Mouse (Mus musculus): Measurements from ENCODE around the gene Kcnq1.

Kcnq1 gene

GRCm38 (mm10) chr7:143087070-143087579 lies 19.0 kb upstream of the Kcnq1 start:
- DNase-seq (ENCODE audit: low read depth, low spot score) = peak; percentile 47

DNA sequence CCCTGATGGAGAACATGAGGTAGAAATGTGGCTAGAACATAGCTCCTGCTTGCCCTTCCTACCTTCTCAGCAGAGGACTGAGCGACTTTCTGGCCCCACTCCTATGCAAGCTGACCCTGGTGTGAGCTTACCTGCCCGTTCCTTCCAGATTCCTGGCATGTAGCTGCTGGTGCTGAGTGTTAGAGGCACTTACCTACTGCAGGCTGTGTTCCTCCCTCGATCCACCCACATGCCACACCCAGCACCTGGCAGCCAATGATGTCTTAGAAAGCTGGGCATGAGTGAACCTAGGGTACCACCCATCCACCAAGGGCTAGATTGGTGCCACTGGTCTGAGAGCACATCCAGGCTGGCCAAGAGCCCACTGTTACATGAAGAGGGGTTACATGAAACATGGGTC lies 12.3 kb upstream of the Kcnq1 start:
- DNase-seq (ENCODE audit: low read depth, low spot score) = no peak

DNA sequence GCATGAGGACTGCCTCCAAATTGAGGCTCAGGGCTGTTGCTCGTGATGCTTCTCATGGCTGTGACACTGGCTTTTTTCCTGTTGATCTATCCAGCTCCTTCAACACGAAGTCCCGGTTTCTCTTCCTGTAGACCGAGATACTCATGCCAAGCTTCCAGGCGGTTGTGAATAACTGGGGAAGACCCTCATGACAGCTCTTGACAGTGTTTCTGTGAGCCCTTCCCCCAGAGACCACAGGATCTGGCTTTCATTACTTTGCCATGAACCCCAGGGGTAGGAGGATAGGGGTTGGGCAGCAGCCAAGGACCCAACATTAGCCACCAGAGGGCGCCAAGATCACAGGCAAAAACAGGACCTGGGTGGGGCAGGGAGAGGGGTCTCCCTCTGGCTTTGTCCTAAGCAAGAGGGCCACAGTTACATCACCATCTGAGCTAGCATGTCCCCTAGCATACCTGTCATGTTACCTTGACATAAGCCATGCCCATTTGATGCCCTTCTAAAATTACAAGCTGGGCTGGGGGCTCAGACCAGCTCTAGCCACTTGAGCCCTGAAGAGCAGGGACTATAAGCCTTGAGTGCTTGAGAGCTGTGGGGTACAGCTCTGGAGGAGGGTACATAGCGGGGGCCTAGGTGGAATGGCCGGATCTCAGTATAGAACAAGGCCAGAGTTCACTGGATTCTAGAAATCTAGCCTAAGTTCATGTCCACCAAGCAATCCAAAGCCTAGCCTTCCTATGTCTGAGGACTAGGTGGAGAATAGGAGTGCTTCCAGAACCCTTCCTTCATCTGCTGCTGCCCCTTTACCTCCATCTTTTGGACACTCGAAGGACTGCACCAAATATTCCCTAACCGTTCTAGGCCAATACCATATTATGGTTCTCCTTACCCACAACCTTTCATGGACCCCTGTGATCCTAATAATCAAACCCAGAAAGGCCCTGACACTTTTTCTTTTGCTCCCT lies 11.3 kb upstream of the Kcnq1 start, which contains the start of gene Trpm5:
Trpm5 (minus strand) TSS at position 51 of the 962 bp plus-strand sequence.
- peak; percentile 78 for DNase-seq (ENCODE audit: low read depth, low spot score)

- DNase-seq (ENCODE audit: low read depth, low spot score) = no peak
Measured at GRCm38 (mm10) chr7:143095554-143095907, 10.6 kb upstream of the Kcnq1 start.

DNA sequence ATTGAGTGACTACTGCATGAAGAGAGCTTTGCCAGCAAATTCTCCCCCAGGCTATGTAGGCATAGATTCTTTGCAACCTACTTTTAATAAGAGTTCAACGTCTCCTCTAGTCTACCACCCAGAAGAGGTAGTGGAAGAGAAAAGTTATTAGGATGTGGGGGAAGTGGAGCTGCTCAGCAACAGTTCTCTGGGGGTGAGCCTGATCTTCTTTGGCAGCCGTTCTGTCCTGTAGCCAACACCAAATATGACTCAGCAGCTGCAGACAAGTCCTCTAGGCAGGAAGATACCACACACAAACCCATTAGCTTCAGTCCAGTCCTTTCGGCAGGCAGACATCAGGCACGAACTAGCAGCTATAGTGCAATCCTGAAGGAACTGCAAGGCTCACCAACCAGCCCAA lies 5.4 kb upstream of the Kcnq1 start:
- no peak for DNase-seq (ENCODE audit: low read depth, low spot score)

DNA sequence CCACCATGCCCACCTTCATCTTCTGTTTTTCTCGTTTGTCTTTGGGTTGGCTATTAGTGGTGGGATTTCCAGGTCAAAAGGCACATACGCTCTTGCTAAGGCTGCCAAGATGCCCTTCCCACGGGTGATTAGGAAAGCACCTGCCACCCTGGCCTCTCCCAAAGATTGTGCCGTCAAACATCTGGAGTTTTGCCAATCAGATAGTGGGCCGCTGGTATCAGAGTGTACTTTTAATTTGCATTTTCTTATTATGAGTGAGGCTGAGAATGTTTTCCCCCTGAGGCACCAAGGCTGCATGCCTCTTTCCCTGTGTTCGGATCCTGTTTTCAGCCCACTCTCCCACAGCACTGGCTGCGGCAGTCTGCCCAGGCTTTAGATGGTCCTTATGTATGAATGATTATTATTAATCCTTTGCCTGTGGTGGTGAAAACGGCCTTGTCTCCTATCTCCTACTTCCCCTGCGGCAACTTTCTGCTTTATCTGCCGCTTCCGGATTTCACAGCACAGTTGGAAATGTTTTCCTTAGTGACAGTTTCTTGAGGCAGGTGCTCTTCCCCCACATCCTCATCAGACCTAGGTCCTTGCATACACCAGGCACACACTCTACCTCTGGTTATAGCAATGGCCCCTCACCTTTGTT lies 784 bp upstream of the Kcnq1 start:
- no peak for DNase-seq (ENCODE audit: low read depth, low spot score)

DNA sequence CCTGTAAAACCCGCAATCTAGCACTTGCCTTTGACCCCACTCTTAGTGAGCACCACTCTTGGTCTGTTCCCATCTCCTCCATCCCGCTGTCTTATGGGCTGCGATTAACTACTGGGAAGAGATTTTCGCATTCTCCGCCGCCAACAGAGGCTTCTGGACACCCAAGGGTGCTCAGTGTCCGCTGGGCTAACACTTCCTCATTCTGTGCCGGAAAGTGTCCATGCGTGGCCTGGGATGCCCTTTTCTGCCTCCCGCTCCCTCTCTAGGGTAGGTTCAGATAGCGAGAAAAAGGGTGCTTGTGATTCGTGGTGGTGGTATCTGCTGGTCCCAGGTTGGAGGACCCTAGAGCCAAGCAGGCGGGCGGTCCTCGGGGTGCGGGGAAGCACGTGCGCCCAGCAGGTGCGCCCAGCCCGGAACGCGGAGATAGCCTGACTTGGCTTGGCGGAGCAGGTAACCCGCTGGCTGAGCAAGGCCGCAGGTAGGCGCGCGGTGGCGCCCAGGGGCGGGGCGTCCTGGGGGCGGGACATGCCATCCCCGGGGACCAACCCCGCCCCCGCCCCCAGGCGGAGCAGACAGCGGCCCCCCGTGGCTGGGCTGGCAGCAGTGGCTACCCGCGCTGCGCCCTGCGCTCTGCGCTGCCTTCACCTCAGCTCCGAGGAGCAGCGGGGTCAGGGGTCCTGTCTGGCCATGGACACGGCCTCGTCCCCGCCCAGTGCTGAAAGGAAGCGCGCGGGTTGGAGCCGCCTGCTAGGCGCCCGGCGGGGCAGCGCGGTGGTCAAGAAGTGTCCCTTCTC lies 707 bp downstream of the Kcnq1 start:
- DNase-seq (ENCODE audit: low read depth, low spot score) = no peak

DNA sequence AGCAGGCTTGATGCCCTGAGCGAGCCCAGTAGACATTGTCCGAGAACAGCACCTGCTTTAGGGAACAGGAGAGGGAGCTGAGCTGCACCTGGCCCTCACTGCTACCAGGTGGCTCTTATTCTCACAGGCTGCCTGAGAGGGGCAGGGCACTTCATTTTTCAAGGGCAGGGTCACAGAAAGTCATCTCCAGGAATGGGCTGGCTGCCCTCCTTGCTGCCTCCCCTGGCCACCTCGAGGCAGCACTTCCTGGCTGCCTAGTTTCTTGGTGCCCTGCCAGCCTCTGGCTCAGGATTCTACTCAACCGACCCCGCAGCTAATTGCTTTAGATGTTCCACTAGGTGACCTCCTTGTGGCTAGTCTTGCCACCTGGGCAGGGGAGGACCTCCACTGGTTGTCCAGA lies 2.0 kb downstream of the Kcnq1 start:
- no peak for DNase-seq (ENCODE audit: low read depth, low spot score)

DNA sequence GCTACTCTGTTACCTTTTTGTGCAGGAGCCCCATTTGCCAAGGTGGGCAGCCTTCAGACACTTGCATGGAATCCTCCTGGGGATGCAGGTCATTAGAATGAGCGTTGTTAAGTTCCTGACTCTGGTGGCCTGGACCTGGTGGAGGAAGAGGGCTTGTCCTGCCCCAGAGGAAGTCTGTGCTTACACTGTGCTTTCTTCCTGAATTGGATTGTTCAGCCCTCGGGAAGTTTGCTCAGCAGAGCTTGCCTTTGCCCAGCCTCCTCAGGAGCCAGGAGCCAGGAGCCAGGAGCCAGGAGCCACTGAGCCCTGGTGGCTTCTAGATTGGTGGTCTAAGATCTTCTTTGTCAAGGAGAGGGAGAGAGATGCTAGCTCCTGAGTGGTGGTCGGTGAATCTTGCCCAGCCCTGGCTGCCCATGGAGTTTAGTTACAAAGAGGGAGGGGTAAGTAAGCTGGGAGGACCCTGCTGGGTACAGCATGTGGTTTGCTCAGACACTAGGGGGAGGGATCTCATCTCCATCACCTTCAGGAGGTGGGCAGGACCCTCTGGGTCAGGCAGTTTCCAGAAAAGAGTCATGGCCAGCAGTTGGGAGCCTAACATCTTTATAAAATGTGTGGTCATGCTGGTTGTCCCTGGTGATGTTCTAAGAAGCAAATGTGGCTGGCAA lies 3.0 kb downstream of the Kcnq1 start:
- DNase-seq (ENCODE audit: low read depth, low spot score) = no peak

DNA sequence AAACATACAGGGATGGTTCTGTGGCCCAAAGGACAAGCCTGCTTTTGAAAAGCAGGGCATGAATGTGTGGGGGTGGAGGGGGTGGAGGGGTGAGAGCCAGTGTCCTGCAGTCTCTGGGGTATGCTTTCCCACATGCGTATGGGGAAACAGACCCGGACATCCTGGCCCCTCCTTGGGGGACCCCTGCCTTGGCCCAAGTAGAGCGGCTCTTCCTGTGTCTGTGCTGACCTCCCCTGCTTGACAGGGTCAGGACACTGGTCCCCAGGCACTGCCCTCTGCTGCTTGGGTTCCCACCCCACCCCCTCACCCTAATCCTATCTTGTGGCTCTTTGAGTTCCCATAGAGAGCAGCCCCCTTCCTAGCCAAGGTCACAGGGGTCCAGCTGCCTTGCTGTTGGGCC lies 3.5 kb downstream of the Kcnq1 start:
- no peak for DNase-seq (ENCODE audit: low read depth, low spot score)

DNA sequence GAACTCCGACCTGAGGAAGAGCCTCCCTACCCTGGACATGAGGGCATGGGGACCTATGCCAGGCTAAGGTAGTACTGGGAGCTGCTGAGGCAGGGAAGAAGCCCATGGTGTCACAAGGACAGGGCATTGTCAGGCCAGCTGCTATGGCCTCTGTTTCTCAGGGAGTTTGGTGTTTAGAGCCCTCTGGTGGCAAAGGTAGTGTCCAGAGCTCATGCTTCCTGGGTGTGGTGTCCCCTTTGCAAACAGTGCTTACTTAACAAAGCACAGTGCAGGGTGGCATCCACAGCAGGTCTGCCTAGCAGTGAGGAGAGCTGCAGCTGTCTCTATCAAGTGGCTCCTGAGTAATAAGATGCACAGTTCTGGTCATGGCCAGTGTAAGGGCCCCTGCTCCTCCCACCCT lies 4.6 kb downstream of the Kcnq1 start:
- DNase-seq (ENCODE audit: low read depth, low spot score) = no peak

DNA sequence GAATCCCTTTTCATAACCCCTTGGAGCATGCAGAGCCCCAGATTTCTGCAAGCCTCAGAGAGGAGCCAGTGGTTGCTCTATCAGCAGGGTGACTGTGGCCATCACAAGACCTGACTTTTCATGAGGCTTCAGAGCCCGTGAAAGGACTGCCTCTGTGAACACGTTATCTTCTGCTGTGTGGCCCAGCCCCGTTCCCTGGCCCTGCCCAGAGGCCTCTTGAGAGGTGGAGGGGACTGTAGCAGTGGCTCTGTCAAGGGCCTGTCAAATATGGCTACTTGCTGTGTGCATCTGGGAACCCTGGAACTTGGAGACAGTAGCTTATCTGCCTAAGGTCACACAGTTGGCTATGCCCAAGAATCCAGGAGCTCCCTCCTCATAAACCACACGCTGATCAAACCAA lies 5.6 kb downstream of the Kcnq1 start:
- no peak for DNase-seq (ENCODE audit: low read depth, low spot score)

GRCm38 (mm10) chr7:143112395-143112794 lies 6.2 kb downstream of the Kcnq1 start:
- DNase-seq (ENCODE audit: low read depth, low spot score) = no peak

GRCm38 (mm10) chr7:143114773-143115172 lies 8.6 kb downstream of the Kcnq1 start:
- DNase-seq (ENCODE audit: low read depth, low spot score) = no peak

DNA sequence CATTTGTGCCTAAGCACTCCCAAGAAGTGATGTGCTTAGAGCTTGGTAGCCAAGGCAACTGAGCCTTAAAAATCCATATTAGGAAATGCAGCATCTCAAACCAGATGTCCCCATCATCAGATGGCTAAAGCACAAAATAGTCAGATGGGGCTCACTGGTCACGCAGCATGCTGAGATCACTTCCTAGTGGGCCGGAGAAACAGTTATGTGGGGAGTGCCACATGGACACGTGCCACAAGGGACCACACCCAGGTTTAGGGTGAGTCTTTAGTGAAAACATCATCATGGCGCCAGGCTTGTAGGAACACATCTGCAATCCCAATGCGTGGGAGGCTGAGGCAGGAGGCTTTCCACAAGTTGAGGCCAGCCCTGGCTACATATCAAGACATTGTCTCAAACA lies 10.4 kb downstream of the Kcnq1 start:
- no peak for DNase-seq (ENCODE audit: low read depth, low spot score)

GRCm38 (mm10) chr7:143119407-143119806 lies 13.2 kb downstream of the Kcnq1 start:
- no peak for DNase-seq (ENCODE audit: low read depth, low spot score)

- DNase-seq (ENCODE audit: low read depth, low spot score) = no peak
Measured at GRCm38 (mm10) chr7:143119826-143120225, 13.7 kb downstream of the Kcnq1 start.

DNA sequence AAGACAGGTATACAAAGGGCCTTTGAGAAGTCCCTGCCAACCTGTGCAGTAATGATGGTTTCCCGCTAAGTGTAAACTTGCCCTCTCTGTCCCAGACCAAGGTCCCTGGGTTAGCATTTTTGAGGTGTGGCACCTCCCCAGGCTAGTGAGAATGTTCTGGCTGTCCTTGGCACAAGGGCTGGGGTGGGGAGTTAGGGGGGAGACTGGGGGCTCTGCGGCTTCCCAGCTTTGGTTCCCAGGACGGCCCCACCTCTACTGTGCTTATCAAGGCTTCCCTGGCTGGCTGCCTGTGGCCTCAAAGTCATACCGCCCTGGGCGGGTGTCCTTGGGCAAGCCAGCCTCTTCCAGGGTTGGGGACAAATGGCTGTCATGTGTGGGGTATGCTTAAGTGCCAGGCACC lies 16.0 kb downstream of the Kcnq1 start:
- no peak for DNase-seq (ENCODE audit: low read depth, low spot score)

DNA sequence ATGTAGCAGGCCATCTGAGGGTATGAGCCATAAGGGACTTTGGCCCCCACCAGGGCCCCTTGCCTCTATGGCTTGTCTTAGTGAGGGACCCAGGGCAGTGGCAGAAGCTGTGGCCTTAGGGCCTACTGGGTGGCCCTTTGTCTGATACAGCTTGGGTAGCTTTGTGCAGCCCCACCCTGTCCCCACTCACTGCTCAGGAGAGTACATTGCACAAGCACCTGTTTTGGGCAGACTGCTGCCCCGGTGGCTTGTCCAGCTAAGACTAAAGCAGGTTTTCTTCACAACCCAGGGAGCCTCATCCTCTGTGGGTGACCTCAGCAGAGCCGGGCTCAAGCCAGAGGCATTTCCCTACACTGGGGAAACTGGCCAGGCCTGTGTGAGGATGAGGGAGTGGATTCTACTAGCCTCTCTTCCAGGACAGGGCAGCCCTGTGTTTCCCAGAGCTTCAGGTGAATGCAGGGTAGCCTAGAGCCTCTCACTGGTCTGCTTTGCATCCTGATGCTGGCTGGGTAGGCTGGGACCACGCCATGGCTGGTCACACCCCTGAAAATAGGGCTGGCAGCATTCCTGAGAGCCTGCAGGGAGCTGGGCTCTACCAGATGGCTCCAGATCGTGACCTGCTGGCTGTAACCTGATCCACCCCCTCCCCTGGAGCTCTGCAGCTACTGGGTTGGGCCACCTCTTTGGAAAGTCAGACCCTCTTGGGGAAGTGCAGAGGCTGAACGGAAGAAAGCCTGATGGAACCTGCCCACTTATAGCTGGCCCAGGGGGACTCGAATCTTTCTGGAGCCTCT lies 17.9 kb downstream of the Kcnq1 start:
- DNase-seq (ENCODE audit: low read depth, low spot score) = peak; percentile 85

- no peak for DNase-seq (ENCODE audit: low read depth, low spot score)
Measured at GRCm38 (mm10) chr7:143124902-143125301, 18.7 kb downstream of the Kcnq1 start.

DNA sequence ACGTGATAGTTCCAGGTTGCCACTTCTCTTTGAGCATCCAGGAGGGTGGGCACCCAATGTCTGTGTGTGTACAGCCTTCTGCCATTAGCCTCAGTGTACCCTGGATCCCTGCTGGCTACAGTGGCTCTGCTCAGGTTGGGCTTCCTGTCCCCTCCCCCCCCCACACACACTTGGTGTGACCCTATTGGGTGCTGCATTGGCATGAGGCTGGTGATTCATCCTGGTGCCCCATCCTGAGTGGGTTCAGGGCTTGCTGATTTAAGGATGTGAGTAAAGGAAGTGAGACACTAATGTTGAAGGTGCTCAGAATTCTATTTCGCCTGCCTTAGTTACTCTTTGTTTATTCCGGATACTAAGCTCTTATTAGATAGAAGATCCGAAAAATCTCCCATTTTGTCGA lies 26.7 kb downstream of the Kcnq1 start:
- DNase-seq (ENCODE audit: low read depth, low spot score) = no peak
